Mouse (Mus musculus) monocyte, adult 5-6 weeks (primary cell): ENCODE data around the gene Pinlyp. TPM values are rescaled to one million over a fixed set of nuclear protein-coding genes. Genes with fewer than 3 reads are reported as not detected.

Experiments used
- ATAC-seq: fragments of 153-309, 156-312 bp; replicated peaks from 2 replicates; pipeline ENCODE4 v1.8.0; 2017; ENCODE audit warnings: mild to moderate bottlenecking; ENCODE audit not compliant: low TSS enrichment, insufficient number of reproducible peaks, severe bottlenecking, poor library complexity, low FRiP score
- total RNA-seq: library from RNA; stranded (forward); fragments of 200-1000, 200-491, 200-594 nt; gene quantifications from 3 replicates; pipeline ENCODE4 v1.2.3, GENCODE M21; 2017

Gene Pinlyp
- not detected in 3 replicates for total RNA-seq

DNA sequence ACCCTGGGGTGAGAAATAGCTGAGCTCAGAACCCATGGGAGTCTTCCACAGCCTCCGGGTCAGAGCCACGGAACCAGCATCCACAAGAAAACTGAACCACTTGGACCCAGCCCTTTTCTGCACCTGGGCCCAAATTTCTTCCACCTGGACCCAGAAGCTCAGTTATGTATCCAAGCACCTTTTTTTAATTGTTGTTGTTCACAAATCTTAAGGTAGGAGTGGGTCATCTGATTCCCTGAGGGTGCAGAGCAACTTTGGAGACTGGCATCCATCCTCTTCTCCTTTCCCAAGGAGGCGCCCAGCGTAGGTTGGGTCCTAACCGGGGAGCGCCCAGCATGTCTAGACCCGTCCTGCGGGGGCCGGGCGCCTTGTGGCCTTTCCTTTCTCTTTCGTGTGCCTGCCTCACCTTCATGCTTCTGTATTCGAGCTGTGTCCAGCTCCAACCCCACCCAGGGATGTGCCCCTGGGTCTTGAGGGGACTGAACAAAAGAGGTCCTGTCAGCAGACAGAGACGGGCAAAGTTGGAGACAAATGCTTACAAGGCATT, at the start of gene Pinlyp, which contains the start of gene Xrcc1:
Gene Pinlyp (minus strand): TSS at position 51 of the 547 bp plus-strand sequence.
Gene Xrcc1 (plus strand): TSS at position 222 of the 547 bp plus-strand sequence.
- ATAC-seq = no peak

DNA sequence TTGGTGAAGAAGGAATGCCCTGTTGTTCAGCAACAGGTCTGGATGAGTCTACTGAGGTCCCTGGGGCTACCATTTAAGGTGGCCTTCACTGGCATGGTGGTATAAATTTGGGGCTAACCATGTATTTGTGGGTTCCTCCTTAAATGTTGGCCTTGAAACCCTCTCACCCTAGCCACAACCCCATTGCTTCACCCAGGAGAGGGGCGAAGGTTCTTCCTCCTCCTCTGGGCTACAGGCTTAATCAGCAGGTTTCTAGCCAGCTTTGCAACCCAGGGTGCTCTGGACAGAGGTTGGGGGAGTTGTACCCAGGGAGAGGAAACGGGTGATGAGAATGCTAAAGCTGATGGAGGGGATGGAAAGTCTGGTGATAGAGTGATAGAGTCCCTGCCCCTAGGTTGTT, 49.5 kb upstream of the Pinlyp start:
- no peak for ATAC-seq

DNA sequence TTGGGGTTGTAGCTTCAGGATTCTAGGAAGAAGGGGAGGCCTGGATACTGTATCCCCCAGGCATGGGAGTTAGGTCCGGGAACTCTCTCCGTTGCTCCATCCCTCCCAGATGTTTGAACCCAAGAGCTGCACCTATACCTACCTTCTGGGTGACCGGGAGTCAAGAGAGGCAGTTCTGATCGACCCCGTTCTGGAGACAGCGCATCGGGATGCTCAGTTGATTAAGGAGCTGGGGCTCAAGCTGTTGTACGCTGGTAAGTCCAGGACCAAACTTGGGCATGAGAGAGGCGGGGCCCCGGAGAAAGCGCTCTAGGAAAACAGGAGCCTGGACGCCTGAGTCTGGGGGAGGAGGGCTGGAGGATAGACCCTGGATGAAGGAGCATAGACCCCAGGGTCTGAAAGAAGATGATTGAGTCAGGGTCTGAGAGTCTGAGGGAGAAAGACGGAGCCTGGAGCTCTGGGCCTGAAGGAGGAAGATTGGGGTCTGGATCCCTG, 48.4 kb upstream of the Pinlyp start:
- ATAC-seq = no peak

DNA sequence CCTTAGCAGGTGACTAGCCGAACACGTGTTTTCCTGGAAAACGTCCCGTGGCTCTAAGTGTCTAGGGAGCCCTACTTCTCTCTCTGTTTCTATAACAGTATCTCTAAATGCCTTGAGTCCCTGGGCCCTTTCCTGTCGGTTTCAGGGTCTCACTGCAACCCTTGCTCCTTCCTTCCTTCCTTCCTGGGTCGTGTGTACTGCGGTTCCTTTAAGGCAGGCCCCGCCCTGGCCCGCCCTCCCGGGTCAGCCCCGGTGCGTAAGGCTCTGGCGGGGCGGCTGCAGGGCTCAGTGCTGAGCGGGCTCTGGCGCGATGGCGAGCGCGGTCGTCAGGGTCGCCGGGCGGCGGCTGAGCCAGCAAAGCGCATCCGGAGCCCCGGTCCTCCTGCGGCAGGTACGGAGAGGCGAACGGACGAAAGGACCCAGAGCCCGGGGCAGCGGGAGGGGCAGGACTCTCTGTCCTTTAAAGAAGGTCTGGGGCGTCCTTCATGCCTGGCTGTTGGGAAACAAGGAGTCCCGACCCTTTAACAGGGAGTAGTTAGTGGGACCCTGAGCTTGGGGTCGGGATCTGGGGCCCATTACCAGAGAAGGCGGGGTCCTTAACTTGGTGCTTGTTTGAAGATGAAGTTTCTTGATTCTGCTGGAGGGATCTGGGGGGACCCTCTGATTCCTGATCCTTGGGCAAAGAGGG, 47.8 kb upstream of the Pinlyp start:
- ATAC-seq = peak; percentile 59; the same call in 1 of the 2 replicates

DNA sequence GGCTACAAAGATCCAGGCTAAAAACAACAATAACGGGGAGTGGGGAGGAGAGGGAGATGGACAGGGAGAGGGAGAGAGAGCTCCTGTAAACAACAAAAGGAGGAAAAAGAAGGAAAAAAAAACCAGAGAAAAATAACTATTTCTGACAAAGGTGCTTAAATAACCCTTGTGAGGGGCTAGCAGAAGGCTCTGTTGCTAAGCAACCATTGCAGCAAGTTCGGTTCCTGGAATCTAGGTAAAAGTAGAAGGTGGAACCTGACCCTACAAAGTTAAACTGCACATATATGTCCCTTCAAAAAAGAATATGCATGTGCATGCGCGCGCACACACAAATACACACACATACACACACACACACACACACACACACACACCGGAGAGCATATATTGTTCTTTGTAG, 46.9 kb upstream of the Pinlyp start:
- ATAC-seq = no peak

DNA sequence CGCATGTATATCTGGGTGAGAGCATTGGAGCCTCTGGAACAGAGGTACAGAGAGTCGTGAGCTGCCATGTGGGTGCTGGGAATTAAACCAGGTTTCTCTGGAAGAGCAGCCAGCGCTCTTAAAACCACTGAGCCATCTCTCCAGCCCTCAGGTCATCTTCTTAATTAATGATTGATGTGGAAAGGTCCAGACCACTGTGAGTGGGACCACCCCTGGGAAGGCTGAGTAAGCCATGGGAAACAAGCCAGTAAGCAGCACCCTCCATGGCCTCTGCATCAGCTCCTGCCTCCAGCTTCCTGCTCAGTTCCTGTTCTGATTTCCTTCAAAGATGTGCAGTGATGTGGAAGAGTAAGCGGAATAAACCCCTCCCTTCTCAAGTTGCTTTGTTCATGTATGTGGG, 46.2 kb upstream of the Pinlyp start:
- no peak for ATAC-seq

DNA sequence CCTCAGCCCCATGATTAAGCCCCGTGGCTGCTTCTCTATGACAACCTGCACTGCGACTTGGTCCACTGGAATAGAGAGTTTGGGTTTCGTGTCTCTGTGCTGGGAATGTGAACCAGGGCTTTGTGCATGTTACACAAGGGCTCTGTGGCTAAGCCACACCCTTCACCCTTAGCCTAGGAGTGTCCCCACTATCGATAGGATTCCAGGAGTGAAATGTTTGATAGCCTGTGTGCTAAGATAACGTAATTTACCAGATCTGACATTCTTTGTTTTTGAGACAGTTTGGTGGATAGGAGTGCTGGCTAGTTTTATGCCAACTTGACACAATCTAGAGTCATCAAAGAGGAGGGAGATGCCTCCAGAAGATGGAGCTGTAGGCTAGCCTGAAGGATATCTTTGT, 45.8 kb upstream of the Pinlyp start:
- ATAC-seq = no peak

DNA sequence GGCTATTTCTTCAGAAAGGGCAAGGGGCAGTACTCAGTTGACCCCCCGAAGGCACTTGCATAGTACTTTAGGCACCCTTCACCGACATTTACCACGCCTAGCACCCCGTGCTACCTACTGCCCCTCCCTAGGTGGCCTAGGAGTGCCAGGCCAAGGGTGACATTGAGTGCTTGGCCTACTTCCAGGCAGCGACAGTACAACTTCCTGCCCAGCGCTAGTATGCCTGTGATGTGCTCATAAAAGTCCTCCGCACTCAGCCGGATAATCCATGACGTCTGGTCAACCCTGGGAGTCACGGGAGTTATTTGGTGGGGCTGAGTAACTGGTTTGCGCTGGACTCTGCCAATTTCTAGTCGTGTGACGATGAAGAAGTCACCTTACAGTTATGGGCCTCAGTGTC, 42.4 kb upstream of the Pinlyp start:
- no peak for ATAC-seq

DNA sequence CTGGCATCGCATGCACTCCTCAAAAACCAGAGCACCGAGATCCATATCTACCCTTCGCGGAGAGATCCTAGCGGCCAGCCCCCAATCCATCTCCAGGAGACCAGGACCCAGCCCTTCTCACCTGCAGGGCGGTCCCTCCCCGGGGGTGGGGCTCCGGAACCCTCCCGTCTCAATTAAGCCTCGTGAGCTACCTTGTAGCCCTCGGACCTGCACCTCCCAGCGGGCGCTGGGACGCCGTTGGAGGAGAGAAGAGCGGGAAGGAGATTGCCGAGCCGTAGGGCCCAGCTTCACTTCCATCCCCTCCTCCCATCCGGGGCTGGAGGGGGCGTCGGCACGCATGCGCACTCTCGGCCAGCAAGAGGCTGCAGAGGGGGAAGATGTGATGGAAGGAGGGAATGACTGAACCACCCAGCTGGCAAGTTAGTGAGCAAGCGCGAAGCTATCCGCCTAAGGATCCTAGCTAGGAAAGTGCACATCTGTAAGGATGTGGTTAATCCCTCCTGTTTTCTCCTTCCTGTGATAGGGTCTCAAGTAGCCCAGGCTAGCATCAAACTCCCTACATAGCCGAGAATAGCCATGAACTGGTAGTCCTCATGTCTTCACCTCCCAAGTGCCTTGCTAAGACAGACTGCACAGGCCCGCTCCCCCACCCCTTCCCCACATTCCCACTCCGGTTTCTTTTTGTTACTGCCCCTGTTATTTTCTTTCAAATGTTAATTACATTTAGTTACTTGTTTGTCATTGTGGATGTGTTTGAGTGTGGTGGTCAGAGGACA, 41.6 kb upstream of the Pinlyp start, which contains the start of the genes Ethe1 and Zfp575:
Gene Ethe1 (plus strand): TSS at position 214 of the 776 bp plus-strand sequence.
Gene Zfp575 (minus strand): TSS at position 312 of the 776 bp plus-strand sequence.
- ATAC-seq = 0 out of 2 replicates have a peak, but pooled peaks have one; percentile 24

DNA sequence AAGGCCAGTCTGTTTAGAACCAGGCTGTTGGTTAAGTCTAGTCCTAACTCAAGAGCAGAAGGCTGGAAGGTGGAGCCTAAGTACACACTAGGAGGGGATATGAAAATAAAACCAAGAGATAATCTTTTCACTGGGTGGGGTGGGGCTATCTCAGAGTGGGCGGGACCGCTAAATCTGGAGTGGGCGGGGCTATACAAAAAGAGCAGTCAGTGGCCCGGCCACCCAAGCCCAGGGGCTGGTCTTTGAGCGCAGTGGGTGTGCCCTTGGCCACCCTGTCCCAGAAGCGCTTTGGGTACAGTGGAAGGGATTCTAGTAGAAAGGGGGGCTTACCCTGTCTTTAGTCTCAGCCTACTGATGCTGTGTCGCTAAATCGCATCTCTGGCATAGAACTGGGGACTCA, 40.9 kb upstream of the Pinlyp start:
- no peak for ATAC-seq

DNA sequence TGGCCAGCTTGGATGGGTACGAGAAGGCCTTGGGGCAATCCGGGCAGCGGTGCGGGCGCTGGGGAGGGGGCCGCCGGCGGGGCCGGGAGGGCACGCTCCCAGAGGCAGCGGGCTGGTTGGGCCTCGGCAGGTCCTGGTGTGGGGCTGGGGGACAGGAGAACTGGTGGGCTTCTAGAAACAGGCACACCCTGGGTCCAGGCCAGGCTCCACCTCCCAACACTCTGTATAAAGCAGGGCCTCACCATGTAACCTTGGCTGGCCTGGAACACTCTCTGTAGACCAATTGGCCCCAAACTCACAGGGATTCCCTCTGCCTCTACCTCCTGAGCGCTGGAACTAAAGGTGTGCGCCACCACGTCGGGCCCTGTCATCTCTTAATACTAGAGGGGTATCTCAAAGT, 40.1 kb upstream of the Pinlyp start:
- no peak for ATAC-seq

DNA sequence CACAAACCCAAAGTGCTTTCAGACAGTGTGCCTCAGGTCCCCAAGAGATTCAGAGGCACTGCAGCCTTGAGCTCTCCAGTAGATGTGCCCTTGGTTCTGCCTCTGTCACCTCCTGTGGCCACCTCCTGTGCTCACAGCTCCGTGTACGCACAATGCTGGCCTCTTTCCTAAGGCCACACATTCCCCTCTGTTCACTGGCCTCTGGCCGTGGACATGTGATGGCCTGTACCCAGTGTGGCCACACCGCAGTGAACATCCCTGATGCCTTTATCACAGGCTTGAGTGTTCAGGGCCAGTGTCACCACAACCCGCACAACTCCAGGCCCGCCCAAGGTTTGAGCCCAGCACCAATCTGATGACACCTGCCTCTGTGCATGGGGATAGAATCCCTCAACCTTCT, 39.0 kb upstream of the Pinlyp start:
- ATAC-seq = no peak

DNA sequence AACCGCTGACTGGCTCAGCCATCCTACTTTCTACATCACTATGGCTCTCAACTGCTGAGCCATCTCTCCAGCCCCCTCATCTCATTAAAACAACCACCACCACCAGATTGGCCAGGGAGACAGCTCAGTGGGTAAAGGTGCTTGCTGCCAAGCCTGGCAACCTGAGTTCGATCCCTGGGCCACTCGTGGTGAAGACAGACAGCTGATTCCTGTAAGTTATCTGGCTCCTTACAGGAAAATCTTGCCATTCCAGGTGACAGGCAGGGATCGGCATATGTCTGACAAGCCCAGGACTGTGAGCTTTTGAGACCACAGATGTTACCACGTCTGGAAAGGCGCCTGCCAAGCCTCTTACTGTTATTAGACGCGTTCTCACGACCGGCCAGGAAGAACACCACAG, 31.9 kb upstream of the Pinlyp start:
- no peak for ATAC-seq

DNA sequence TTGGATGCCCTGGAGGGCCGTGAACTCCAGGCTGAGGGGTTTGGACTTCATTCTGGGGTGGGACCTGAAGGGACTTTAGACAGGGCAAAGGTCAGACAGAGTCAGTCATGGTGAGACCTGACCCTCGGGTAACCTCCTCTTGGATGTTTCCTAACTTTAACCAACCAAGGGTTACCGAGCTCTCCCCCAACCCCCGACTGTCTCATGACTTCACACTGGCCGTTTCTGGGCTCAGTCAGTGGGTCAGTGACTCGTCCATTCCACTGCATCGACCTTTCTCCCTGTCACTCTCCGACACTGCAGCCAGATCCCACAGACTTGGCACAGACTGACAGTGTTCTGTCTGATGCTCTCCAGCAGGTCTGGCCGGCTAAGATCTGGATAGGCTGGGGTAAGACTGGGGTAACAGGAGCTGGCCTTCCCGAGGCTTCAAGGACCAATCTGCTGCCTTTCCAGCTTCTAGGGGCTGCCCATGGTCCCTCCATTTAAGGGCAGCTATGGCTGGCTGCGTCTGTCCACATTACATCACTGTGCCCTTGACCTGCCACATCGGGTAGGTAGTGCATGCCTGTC, 28.4 kb upstream of the Pinlyp start:
- no peak for ATAC-seq

DNA sequence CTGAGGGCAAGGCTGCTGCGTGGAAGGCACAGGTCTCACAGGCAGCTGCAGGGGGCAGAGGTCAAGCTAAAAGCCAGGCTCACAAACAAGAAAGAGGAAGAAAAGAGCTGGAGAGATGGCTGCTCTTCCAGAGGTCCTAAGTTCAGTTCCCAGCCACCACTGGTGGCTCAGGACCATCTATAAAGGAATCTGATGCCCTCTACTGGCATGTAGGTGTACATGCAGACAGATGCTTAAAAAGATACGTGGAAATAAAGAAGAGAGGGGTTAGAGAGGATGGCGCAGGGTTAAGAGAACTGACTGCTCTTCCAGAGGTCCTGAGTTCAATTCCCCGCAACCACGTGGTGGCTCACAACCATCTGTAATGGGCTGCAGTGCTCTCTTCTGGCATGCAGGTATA, 26.5 kb upstream of the Pinlyp start:
- ATAC-seq = no peak

DNA sequence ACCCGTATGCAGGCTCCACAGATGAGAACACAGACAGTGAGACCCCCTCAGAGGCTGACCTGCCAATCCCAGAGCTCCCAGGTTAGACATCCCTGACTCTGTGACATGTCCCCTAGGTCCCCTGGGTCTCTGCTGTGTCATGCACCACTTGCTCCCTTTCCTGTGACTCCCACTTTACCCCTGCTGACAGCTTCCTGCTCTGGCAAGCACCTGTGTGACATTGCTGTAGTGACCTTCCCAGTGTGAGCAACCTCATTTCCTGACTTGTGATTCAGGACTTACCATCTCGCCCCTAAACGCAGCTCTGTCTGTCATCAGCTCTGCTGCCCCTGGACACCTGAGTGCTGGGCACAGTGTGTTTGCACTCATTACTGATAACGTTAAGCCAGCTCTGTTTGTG, 25.2 kb upstream of the Pinlyp start:
- ATAC-seq = no peak

DNA sequence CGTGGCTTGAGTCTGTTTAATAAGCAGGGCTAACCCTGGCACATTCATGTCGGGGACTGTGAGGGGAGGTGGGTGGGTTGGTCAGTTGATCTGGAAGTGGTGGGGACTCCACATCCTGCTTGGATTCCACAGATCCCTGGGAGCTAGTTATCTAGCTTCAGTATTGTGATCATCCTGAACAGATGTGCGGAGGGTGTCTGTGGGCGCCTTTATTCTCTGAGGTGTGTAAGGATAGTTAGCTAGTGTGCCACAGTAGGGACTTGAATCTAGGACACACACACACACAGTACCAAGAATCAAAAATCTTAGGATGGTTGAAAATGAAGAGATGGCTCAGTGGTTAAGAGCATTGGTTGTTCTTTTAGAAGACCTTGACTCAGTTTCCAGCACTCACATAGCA, 22.6 kb upstream of the Pinlyp start:
- ATAC-seq = no peak

DNA sequence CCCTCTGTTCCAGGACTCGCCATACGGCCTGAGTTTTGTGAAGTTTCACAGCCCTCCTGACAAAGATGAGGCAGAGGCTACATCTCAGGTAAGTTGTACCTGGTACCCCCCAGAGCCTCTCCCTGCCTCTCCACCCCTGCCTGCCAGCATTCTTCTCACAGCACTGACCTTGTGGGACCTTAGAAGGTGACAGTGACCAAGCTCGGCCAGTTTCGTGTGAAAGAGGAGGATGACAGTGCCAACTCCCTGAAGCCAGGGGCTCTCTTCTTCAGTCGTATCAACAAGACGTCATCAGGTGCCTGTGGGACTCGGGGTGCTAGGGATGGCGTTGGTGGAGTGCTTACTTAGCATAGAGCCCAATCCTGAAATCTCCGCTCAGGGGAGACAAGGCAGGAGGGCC, 20.3 kb upstream of the Pinlyp start:
- ATAC-seq = no peak

DNA sequence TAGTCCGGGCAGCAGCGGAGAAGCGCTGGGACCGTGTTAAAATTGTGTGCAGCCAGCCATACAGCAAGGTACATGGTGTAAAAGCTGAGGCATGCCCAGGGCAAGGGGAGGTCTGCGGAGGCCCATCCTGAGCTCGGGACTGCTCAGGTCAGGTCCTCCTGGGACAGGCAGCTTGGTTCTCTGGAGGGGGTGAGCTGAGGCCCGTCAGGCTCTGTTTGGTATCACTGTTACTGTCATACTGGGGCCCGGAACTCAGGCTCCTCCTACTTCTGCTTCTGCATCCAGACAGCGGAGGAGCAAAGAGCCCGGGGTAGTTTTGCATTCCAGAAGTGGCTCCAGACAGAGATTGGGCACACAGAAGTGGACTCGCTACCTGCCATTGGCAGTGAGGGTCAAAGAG, 19.7 kb upstream of the Pinlyp start:
- no peak for ATAC-seq
